Mouse (Mus musculus) bone marrow, adult 2 months (tissue): ENCODE data around the gene Itgb3bp. TPM values are rescaled to one million over a fixed set of nuclear protein-coding genes. Genes with fewer than 3 reads are reported as not detected.

Experiments
- H3K27ac ChIP-seq: fragments of 200-500 bp; 2 replicates; pipeline ENCODE4 v1.5.1; 2012; ENCODE audit warnings: low read depth, mild to moderate bottlenecking, control low read depth, inconsistent platforms, low read length; ENCODE audit not compliant: control insufficient read depth, poor library complexity, insufficient read depth
- H3K4me1 ChIP-seq: fragments of 200-500 bp; 2 replicates; pipeline ENCODE4 v1.6.1; 2011; ENCODE audit warnings: low read length; ENCODE audit not compliant: control insufficient read depth, insufficient read depth
- H3K4me3 ChIP-seq: fragments of 200-500 bp; replicated peaks from 2 replicates; pipeline ENCODE3; 2011; ENCODE audit warnings: mild to moderate bottlenecking, low read depth, low read length, control low read depth; ENCODE audit not compliant: control insufficient read depth
- CTCF ChIP-seq: fragments of 200-500 bp; IDR thresholded peaks from 2 replicates; pipeline ENCODE4 v1.5.1; 2011; ENCODE audit warnings: low read length, control low read depth; ENCODE audit not compliant: control insufficient read depth, insufficient read depth
- POLR2A ChIP-seq: fragments of 200-500 bp; IDR thresholded peaks from 2 replicates; pipeline ENCODE4 v1.6.1; 2011; ENCODE audit warnings: low read depth, mild to moderate bottlenecking, control low read depth, low read length, borderline replicate concordance; ENCODE audit not compliant: control insufficient read depth
- WGBS: fragments of 180-500 bp; shearing (Covaris S2); methylation state at CpG from one replicate; pipeline ENCODE4 v1.1.7; 2018; 5-methylcytosine and 5-hydroxymethylcytosine counted together
- polyA plus RNA-seq: library from polyadenylated mRNA; stranded (reverse); fragments of >200 nt; gene quantifications from 2 replicates; pipeline ENCODE4 v1.2.4, GENCODE M21; 2011; ENCODE audit warnings: low replicate concordance; ENCODE audit not compliant: missing spikeins, insufficient read depth, insufficient read length

The Itgb3bp gene
- 6.9 and 8.9 TPM in 2 replicates for polyA plus RNA-seq

GRCm38 (mm10) chr4:99929613-99930517 is at the start of gene Itgb3bp:
Itgb3bp (minus strand) TSS chr4:99929813.
- no peak for TF ChIP-seq CTCF
- peak; percentile 1; the same call in 1 of the 2 replicates for TF ChIP-seq POLR2A
- Histone ChIP-seq H3K27ac (peak within 1 kb of the TSS; percentile 91), H3K4me1 (no peaks in the 10 kb centered on the region), H3K4me3 (peak within 1 kb of the TSS; percentile 80)
- WGBS: 1% methylated on average over 57 of the region's 57 CpGs

GRCm38 (mm10) chr4:99979326-99979725 is 49.7 kb upstream of the Itgb3bp start:
- TF ChIP-seq CTCF (no peak), POLR2A (no peak)
- WGBS: 90% methylated on average over 5 of the region's 5 CpGs
- H3K27ac ChIP-seq: no peak overlapping the region
- no peak overlapping the region for H3K4me3 ChIP-seq
- no peaks in the 10 kb centered on the region for H3K4me1 ChIP-seq

- H3K27ac ChIP-seq: no peak overlapping the region
- H3K4me3 ChIP-seq: no peak overlapping the region
- WGBS: 81% methylated on average over 5 of the region's 5 CpGs
- H3K4me1 ChIP-seq: no peaks in the 10 kb centered on the region
- TF ChIP-seq CTCF: no peak
- TF ChIP-seq POLR2A: no peak
Measured at GRCm38 (mm10) chr4:99974375-99974774, 44.8 kb upstream of the Itgb3bp start.

GRCm38 (mm10) chr4:99973931-99974330 is 44.3 kb upstream of the Itgb3bp start:
- H3K4me3 ChIP-seq: no peak overlapping the region
- TF ChIP-seq CTCF (no peak), POLR2A (no peak)
- 92% methylated on average over 1 of the region's 1 CpGs for WGBS
- H3K4me1 ChIP-seq: no peaks in the 10 kb centered on the region
- H3K27ac ChIP-seq: no peak overlapping the region

- no peak overlapping the region for H3K27ac ChIP-seq
- WGBS: 75% methylated on average over 6 of the region's 6 CpGs
- no peak overlapping the region for H3K4me3 ChIP-seq
- TF ChIP-seq CTCF (no peak), POLR2A (no peak)
- H3K4me1 ChIP-seq: no peaks in the 10 kb centered on the region
Measured at GRCm38 (mm10) chr4:99972886-99973285, 43.3 kb upstream of the Itgb3bp start.

- Histone ChIP-seq H3K27ac (no peak overlapping the region), H3K4me1 (no peaks in the 10 kb centered on the region), H3K4me3 (no peak overlapping the region)
- 78% methylated on average over 4 of the region's 4 CpGs for WGBS
- no peak for TF ChIP-seq POLR2A
- no peak for TF ChIP-seq CTCF
Measured at GRCm38 (mm10) chr4:99970097-99970496, 40.5 kb upstream of the Itgb3bp start.

- TF ChIP-seq POLR2A: no peak
- TF ChIP-seq CTCF: no peak
- WGBS: 88% methylated on average over 5 of the region's 5 CpGs
Measured at GRCm38 (mm10) chr4:99969328-99969727, 39.7 kb upstream of the Itgb3bp start.

GRCm38 (mm10) chr4:99966555-99966954 is 36.9 kb upstream of the Itgb3bp start:
- H3K27ac ChIP-seq: no peak overlapping the region
- TF ChIP-seq POLR2A (no peak), CTCF (no peak)
- WGBS: 84% methylated on average over 6 of the region's 6 CpGs
- H3K4me1 ChIP-seq: no peaks in the 10 kb centered on the region
- H3K4me3 ChIP-seq: no peak overlapping the region

More at GRCm38 (mm10) chr4:99969328-99969727, 39.7 kb upstream of the Itgb3bp start:
- Histone ChIP-seq H3K4me3 (no peak overlapping the region), H3K4me1 (no peaks in the 10 kb centered on the region), H3K27ac (no peak overlapping the region)
